Mouse (Mus musculus) layer of hippocampus, adult 8-10 months (tissue): ENCODE data around the gene Dact2. TPM values are rescaled to one million over a fixed set of nuclear protein-coding genes. Genes with fewer than 3 reads are reported as not detected.

Experiments
- DNase-seq, 2 experiments: peaks; one replicate each; pipeline ENCODE4 v3.0.0; 2022; ENCODE audit warnings: low spot score in 2 of 2
- total RNA-seq, 4 experiments: library from RNA; stranded (reverse); gene quantifications; 2 replicates each; pipeline ENCODE4 v1.2.4; 2022

Dact2 gene
- total RNA-seq, result 10 to 100 TPM; 22.7 to 26.5 (median 24.3) TPM

- DNase-seq, result peak; percentile 54 to 67
Measured at GRCm38 (mm10) chr17:14204061-14204460, at the start of gene Dact2. Dact2 (minus strand) TSS chr17:14204304.

- no peak for DNase-seq
Measured at GRCm38 (mm10) chr17:14252456-14252855, 48.4 kb upstream of the Dact2 start.

- DNase-seq, result no peak
Measured at GRCm38 (mm10) chr17:14250401-14250800, 46.3 kb upstream of the Dact2 start.

GRCm38 (mm10) chr17:14249595-14249994, 45.5 kb upstream of the Dact2 start:
- peak in 1 of 2 experiments; percentile 25 for DNase-seq

- DNase-seq, result peak; percentile 84 to 86
Measured at GRCm38 (mm10) chr17:14247931-14248330, 43.8 kb upstream of the Dact2 start.

- DNase-seq, result no peak
Measured at GRCm38 (mm10) chr17:14246266-14246665, 42.2 kb upstream of the Dact2 start.

- DNase-seq, result no peak
Measured at GRCm38 (mm10) chr17:14244195-14244965, 40.3 kb upstream of the Dact2 start.

- DNase-seq, result no peak
Measured at GRCm38 (mm10) chr17:14242634-14243033, 38.5 kb upstream of the Dact2 start.

GRCm38 (mm10) chr17:14239960-14240359, 35.9 kb upstream of the Dact2 start:
- no peak for DNase-seq

GRCm38 (mm10) chr17:14237134-14237533, 33.0 kb upstream of the Dact2 start:
- no peak for DNase-seq

GRCm38 (mm10) chr17:14234774-14235389, 30.8 kb upstream of the Dact2 start:
- no peak for DNase-seq

- no peak for DNase-seq
Measured at GRCm38 (mm10) chr17:14233658-14234057, 29.6 kb upstream of the Dact2 start.

- DNase-seq, result peak; percentile 51 to 83
Measured at GRCm38 (mm10) chr17:14232629-14233028, 28.5 kb upstream of the Dact2 start.

GRCm38 (mm10) chr17:14230698-14231430, 26.8 kb upstream of the Dact2 start:
- DNase-seq, result no peak

- no peak for DNase-seq
Measured at GRCm38 (mm10) chr17:14228381-14228780, 24.3 kb upstream of the Dact2 start.

- DNase-seq, result no peak
Measured at GRCm38 (mm10) chr17:14227601-14228000, 23.5 kb upstream of the Dact2 start.

- no peak for DNase-seq
Measured at GRCm38 (mm10) chr17:14226778-14227177, 22.7 kb upstream of the Dact2 start.

- DNase-seq, result no peak
Measured at GRCm38 (mm10) chr17:14225982-14226652, 22.0 kb upstream of the Dact2 start.

- no peak for DNase-seq
Measured at GRCm38 (mm10) chr17:14221893-14222615, 17.9 kb upstream of the Dact2 start.

GRCm38 (mm10) chr17:14220606-14221202, 16.6 kb upstream of the Dact2 start:
- DNase-seq, result peak in 1 of 2 experiments; percentile 66
